Mouse (Mus musculus) small intestine, adult 2 months (tissue): ENCODE data around the gene Sectm1a.

Experiments
- CTCF ChIP-seq: fragments of 200-500 bp; IDR thresholded peaks from 2 replicates; pipeline ENCODE4 v1.5.1; 2012; ENCODE audit warnings: low read depth, mild to moderate bottlenecking, control low read depth, inconsistent platforms, low read length, moderate library complexity, mixed read lengths; ENCODE audit not compliant: insufficient replicate concordance, insufficient read length; ENCODE audit errors: extremely low read depth
- POLR2A ChIP-seq: fragments of 200-500 bp; IDR thresholded peaks from 2 replicates; pipeline ENCODE4 v1.6.1; 2012; ENCODE audit warnings: low read depth, mild to moderate bottlenecking, control low read depth, inconsistent platforms, low read length, moderate library complexity

- no peak for TF ChIP-seq CTCF
- TF ChIP-seq POLR2A, result no peak
These were observed 46.4 kb upstream of the Sectm1a start for GRCm38 (mm10) chr11:121127441-121127840.
